Mouse (Mus musculus) liver, adult 2 months (tissue): ENCODE results near the gene Slc12a8.

ENCODE experiments used
- CTCF ChIP-seq: fragments of 200-500 bp; IDR thresholded peaks from 2 replicates; pipeline ENCODE4 v1.5.1; 2011; ENCODE audit warnings: low read depth, low read length, control low read depth
- POLR2A ChIP-seq: fragments of 200-500 bp; IDR thresholded peaks from 2 replicates; pipeline ENCODE4 v1.6.1; 2011; ENCODE audit warnings: low read length, control low read depth; ENCODE audit not compliant: insufficient read depth; ENCODE audit errors: extremely low read depth

DNA sequence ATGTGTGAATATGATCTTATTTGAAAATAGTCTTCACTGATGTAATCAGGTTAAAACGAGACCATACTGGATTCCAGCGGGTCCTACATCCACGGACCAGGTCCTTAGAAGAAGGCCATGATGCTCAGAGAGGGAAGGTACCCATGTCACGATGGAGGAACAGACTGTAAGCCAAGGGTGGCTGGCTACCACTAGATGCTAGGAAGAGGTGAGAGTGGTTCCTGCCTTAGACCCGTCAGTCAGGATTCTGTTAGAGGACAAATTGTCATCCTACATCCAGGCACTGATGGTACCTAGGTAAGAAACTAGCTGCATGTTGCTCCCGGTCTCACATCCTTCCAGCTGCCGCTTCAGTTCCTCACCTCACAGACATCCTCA is 160.2 kb downstream of the Slc12a8 start:
- TF ChIP-seq POLR2A (no peak), CTCF (no peak)
